Mouse (Mus musculus) heart, postnatal 0 days (tissue): ENCODE data around the gene Fbln1. TPM values are rescaled to one million over a fixed set of nuclear protein-coding genes. Genes with fewer than 3 reads are reported as not detected.
"Not testable (repeated sequence)": the region's sequence is repeated elsewhere in the genome, so short reads cannot be mapped to it uniquely, and the experiment has no call there.

ENCODE experiments used
- ATAC-seq: fragments of 200-750 bp; cut with Nextera tagmentation; 2 replicates; pipeline ENCODE4 v1.8.0; 2017; ENCODE audit warnings: low read depth, moderate number of reproducible peaks, moderate library complexity; ENCODE audit not compliant: insufficient read depth
- DNase-seq: peaks from one replicate; pipeline ENCODE4 v3.0.0-alpha.2; 2016; ENCODE audit warnings: low spot score
- H3K27ac ChIP-seq: fragments of 300-500 bp; sonication (generic); 2 replicates; pipeline ENCODE4 v1.5.1; 2014; ENCODE audit warnings: low read depth, mild to moderate bottlenecking
- H3K27me3 ChIP-seq: fragments of 300-500 bp; sonication (generic); 2 replicates; pipeline ENCODE4 v1.6.1; 2014; ENCODE audit warnings: low read length, mixed read lengths; ENCODE audit not compliant: control insufficient read depth, insufficient read depth
- H3K36me3 ChIP-seq: fragments of 300-500 bp; sonication (generic); replicated peaks from 2 replicates; pipeline ENCODE4 v1.6.1; 2014; ENCODE audit warnings: low read length, mixed read lengths; ENCODE audit not compliant: control insufficient read depth, insufficient read depth
- H3K4me1 ChIP-seq: fragments of 300-500 bp; sonication (generic); 2 replicates; pipeline ENCODE4 v1.6.1; 2014; ENCODE audit warnings: antibody characterized with exemption; ENCODE audit not compliant: control insufficient read depth, insufficient read depth
- H3K4me2 ChIP-seq: fragments of 300-500 bp; sonication (generic); 2 replicates; pipeline ENCODE4 v1.6.1; 2014; ENCODE audit warnings: low read depth, mild to moderate bottlenecking, low read length, moderate library complexity
- H3K4me3 ChIP-seq: fragments of 300-500 bp; sonication (generic); 2 replicates; pipeline ENCODE4 v1.5.1; 2014; ENCODE audit warnings: low read depth, low read length
- H3K9ac ChIP-seq: fragments of 300-500 bp; sonication (generic); replicated peaks from 2 replicates; pipeline ENCODE4 v1.6.1; 2014; ENCODE audit warnings: low read depth, low read length, mixed read lengths
- H3K9me3 ChIP-seq: fragments of 300-500 bp; sonication (generic); replicated peaks from 2 replicates; pipeline ENCODE4 v1.6.1; 2016; ENCODE audit warnings: low read length; ENCODE audit not compliant: control insufficient read depth
- CTCF ChIP-seq: IDR thresholded peaks from 2 replicates; pipeline ENCODE4 v1.5.1; 2016; ENCODE audit warnings: antibody characterized with exemption, control low read depth, low read depth
- EP300 ChIP-seq: IDR thresholded peaks from 2 replicates; pipeline ENCODE4 v1.6.1; 2016; ENCODE audit warnings: antibody characterized with exemption, low read depth
- WGBS: fragments of 180-500 bp; shearing (Covaris S2); extraction: QIAGEN DNeasy Blood & Tissue Kit; methylation state at CpG from one replicate; pipeline ENCODE4 v1.1.7; 2014; 5-methylcytosine and 5-hydroxymethylcytosine counted together
- polyA plus RNA-seq: library from polyadenylated mRNA; unstranded; fragments of >200 nt; fragmentation: Nextera tagmentation; extraction: Ambion mirVana; gene quantifications from 2 replicates; pipeline ENCODE4 v1.2.1, GENCODE M21; 2015
- total RNA-seq: library from RNA; depleted of rRNA; stranded (reverse); fragments of >200 nt; gene quantifications from 2 replicates; pipeline ENCODE4 v1.2.3, GENCODE M21; 2014; ENCODE audit warnings: low replicate concordance

The Fbln1 gene
- total and polyA plus RNA-seq, 2 experiments from 2014 or later, result 52.9 to 85.9 TPM

- Histone ChIP-seq H3K4me3 (no peak overlapping the region), H3K9ac (no peak overlapping the region), H3K36me3 (no peaks in the 10 kb centered on the region), H3K27me3 (no peaks in the 10 kb centered on the region), H3K4me1 (peaks cover 4% of the 10 kb centered on the region; the same call in 1 of the 2 replicates), H3K4me2 (no peak overlapping the region), H3K9me3 (no peaks in the 10 kb centered on the region), H3K27ac (no peak overlapping the region)
- ATAC-seq (no peak), DNase-seq (no peak)
- WGBS, result 79% methylated on average over 4 of the region's 4 CpGs
- TF ChIP-seq CTCF (no peak), EP300 (no peak)
Observed at GRCm38 (mm10) chr15:85323214-85323613, 117.5 kb downstream of the Fbln1 start.

DNA sequence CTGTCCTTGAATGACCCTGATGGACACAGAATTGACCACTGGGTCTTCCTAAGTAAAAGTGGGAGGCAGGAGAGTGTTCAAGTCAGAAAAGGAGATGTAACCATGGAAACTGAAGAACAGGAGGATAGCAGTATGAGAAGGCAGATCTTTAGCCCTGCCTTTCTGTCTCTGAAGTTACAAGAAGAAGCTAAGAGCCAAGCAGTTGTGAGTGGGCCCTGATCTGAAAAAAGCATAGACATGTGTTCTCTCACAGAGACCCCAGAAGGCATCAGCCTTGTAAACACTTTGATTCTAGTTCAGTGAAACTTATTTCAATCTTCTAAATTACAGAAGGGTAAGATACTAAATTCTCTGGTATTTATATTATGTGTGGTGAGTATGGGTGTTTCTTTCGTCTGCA is 118.7 kb downstream of the Fbln1 start:
- DNase-seq (no peak), ATAC-seq (no peak)
- Histone ChIP-seq H3K36me3 (no peaks in the 10 kb centered on the region), H3K4me1 (peaks cover 4% of the 10 kb centered on the region; the same call in 1 of the 2 replicates), H3K9me3 (no peaks in the 10 kb centered on the region), H3K27me3 (no peaks in the 10 kb centered on the region), H3K4me2 (no peak overlapping the region), H3K9ac (no peak overlapping the region), H3K27ac (no peak overlapping the region), H3K4me3 (no peak overlapping the region)
- 100% methylated on average over 1 of the region's 1 CpGs for WGBS
- TF ChIP-seq CTCF (no peak), EP300 (no peak)

DNA sequence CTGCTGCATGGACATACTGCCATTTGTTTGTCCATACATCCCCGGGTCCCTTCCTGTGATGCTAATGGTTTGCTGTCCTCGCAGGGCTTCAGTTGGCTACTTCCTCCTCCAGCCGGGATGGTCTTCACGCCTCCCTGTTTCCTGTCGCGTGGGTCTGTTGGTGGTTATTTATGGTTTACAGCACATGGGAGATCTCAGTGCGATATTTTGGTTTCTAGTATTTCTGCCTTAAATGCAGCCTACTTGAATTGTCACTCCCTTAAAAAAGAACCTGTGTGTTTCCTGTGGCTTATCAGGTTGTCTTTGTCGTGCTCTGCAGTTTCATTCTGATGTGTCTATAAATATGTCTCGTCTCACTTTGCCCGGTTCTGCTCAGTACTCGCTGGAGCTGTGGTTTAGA is 122.1 kb downstream of the Fbln1 start:
- TF ChIP-seq CTCF, result no peak
- no peak for TF ChIP-seq EP300
- Histone ChIP-seq H3K27me3 (no peaks in the 10 kb centered on the region), H3K27ac (no peak overlapping the region), H3K4me2 (peak overlapping the region; percentile 7), H3K36me3 (no peaks in the 10 kb centered on the region), H3K9ac (no peak overlapping the region), H3K4me1 (peaks cover 4% of the 10 kb centered on the region; the same call in 1 of the 2 replicates), H3K9me3 (no peaks in the 10 kb centered on the region), H3K4me3 (no peak overlapping the region)
- ATAC-seq (no peak), DNase-seq (no peak)
- 15% methylated on average over 11 of the region's 11 CpGs for WGBS

- H3K36me3 ChIP-seq, H3K9ac ChIP-seq, H3K4me1 ChIP-seq, H3K4me2 ChIP-seq, H3K9me3 ChIP-seq, H3K27ac ChIP-seq, H3K4me3 ChIP-seq, DNase-seq, ATAC-seq, H3K27me3 ChIP-seq: not testable (repeated sequence)
- 89% methylated on average over 2 of the region's 2 CpGs for WGBS
- peak; percentile 24; the same call in 1 of the 2 replicates for TF ChIP-seq CTCF
Observed at GRCm38 (mm10) chr15:85328455-85328854, 122.7 kb downstream of the Fbln1 start.

- 92% methylated on average over 5 of the region's 5 CpGs for WGBS
- no peak for ATAC-seq
- H3K4me2 ChIP-seq, result no peak overlapping the region
Observed at GRCm38 (mm10) chr15:85329096-85329495, 123.3 kb downstream of the Fbln1 start.

GRCm38 (mm10) chr15:85330024-85330423 is 124.3 kb downstream of the Fbln1 start:
- H3K9ac ChIP-seq, result no peak overlapping the region
- H3K4me3 ChIP-seq, result no peak overlapping the region
- H3K4me1 ChIP-seq, result peaks cover 4% of the 10 kb centered on the region; the same call in 1 of the 2 replicates
- no peak overlapping the region for H3K27ac ChIP-seq
- ATAC-seq, result no peak
- no peak for TF ChIP-seq EP300
- TF ChIP-seq CTCF, result no peak
- DNase-seq, result no peak
- H3K4me2 ChIP-seq, result no peak overlapping the region
- no peaks in the 10 kb centered on the region for H3K36me3 ChIP-seq
- no peaks in the 10 kb centered on the region for H3K27me3 ChIP-seq
- 84% methylated on average over 6 of the region's 6 CpGs for WGBS
- no peaks in the 10 kb centered on the region for H3K9me3 ChIP-seq

More at GRCm38 (mm10) chr15:85329096-85329495, 123.3 kb downstream of the Fbln1 start:
- Histone ChIP-seq H3K9me3 (no peaks in the 10 kb centered on the region), H3K9ac (no peak overlapping the region), H3K4me1 (peaks cover 4% of the 10 kb centered on the region; the same call in 1 of the 2 replicates), H3K4me3 (no peak overlapping the region), H3K27me3 (no peaks in the 10 kb centered on the region), H3K36me3 (no peaks in the 10 kb centered on the region), H3K27ac (no peak overlapping the region)
- DNase-seq, result no peak
- no peak for TF ChIP-seq EP300
- TF ChIP-seq CTCF, result no peak

GRCm38 (mm10) chr15:85333511-85333910 is 127.8 kb downstream of the Fbln1 start:
- not testable (repeated sequence) for H3K27me3 ChIP-seq, H3K27ac ChIP-seq, H3K9me3 ChIP-seq, H3K36me3 ChIP-seq, H3K4me3 ChIP-seq, DNase-seq, ATAC-seq, H3K9ac ChIP-seq, H3K4me2 ChIP-seq
- 84% methylated on average over 6 of the region's 6 CpGs for WGBS
- peaks cover 10% of the 10 kb centered on the region for H3K4me1 ChIP-seq
